Mouse (Mus musculus): Measurements from ENCODE around the gene Ccdc27. TPM values are rescaled to one million over a fixed set of nuclear protein-coding genes. Genes with fewer than 3 reads are reported as not detected.

The Ccdc27 gene
- total RNA-seq, 2 experiments from 2014 or later = 0.20 TPM; not detected in 1

GRCm38 (mm10) chr4:154025641-154026440 lies 16.6 kb downstream of the Ccdc27 start, which contains the start of gene Smim1:
Smim1 (minus strand) TSS chr4:154026230.
- DNase-seq (ENCODE audit: low spot score in 2 of 2) = peak; percentile 43 to 60

DNA sequence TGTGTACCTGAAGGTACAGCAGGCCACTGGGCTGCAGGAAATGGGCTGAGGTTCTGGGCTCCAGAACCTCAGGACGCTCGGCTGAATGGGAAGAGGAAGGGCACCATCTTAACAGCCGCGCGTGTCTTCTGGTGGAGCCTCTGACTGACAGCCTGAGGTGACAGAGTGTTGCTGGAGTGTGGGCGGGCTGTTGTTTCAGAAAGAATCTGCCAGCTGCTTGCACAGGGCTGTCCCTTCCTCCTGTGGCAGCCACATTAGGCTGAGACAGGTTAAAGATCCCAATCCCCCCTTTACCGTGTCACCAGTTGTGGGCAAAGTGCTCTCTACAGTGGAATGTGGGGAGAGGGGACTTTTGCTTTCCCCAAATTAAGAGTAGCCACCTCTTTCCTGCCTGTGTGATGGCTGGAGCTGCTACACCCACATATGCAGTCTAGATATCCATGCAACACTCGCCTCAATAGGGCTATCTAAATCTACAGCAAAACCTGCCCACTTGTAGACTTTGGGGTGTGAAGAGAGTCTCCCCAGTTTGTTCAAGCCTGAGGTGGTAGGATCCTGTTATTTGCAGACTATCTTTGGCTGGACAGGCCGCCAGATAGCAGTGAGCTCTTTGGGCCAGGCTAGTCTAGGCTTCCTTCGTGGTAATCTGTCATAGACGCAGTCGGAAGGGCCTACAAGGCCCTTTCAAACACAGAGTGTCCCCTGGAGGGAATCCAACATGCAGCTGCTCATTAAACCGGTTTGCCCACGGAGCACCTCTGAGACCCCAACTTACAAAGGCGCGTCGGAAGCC lies 17.6 kb downstream of the Ccdc27 start:
- DNase-seq (ENCODE audit: low spot score in 2 of 2) = no peak

DNA sequence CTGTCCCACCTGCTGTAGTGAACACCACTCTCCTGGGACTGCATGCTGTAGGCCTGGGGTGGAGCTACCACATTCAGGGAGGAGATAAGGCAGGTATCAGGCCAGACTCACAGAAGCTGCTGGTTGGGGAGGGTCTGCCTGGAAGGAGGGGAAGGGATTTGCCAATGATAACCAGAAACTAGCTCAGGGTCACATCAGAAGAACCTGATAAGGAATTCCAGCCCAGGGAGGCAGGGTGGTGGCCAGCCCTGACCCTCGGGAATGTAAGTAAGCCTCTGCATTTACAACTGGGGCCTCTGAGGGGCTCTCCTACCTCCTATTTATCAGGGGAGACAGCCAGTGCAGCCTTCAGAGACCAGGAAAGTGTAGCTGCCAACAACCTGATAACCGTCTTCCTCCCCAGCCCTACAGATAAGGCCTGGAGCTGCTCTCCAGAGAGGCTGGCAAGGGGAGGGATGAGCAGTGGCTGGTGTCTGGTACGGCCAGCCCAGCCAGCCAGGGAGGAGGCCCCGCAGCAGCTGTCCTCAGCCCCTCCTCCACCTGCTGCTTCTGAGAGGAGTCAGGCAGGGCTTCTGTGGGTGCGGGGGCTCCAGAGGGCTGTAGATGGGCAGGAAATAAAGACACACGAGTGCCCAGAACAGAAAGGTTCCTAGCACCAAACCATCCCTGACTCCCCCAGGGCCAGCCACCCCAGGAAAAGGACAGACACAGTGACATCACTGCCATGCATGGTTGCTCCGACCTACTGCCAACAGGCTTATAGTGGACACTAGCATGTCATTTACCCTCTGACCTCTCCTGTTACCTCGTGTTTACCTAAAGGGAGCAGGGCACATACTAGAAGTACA lies 18.5 kb downstream of the Ccdc27 start:
- no peak for DNase-seq (ENCODE audit: low spot score in 2 of 2)

DNA sequence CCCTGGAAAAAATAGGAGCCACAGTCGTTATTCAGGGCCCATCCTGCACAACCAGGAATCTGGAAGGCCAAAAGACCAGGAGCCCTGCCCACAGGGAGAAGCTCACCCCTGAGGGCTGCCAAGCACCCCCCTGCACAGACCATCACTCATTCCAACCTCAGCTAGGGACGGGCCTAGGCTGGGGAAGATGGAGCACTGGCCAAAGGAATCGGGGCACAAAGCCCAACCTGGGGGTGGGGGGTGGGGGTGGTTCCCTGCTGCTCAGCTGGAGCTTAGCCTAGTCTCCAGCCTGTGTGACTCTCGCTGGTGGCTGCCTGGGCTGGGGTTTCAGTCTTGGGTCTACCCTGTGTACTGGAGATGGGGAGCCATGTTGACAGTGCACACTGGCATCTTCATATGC lies 19.6 kb downstream of the Ccdc27 start:
- no peak for DNase-seq (ENCODE audit: low spot score in 2 of 2)

DNA sequence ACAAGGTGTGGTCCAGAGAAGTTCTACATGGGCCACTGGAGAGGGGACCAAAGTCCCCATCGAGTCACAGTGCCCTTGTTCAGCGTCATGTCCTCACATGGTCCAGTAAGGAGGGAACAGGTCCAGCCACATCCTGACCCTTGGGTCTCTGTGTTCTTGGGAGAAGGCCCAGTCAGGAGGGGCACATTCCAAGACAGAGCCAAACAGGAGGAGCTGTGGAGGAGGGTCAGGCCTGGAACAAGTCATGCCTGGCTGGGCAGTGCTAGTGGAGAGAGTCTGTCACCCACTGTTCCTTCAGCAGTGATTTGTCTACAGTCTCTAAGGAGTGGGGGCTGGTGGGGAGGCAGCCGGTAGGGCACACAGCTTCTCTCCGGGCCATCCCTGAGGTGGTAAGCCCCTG lies 20.1 kb downstream of the Ccdc27 start:
- no peak for DNase-seq (ENCODE audit: low spot score in 2 of 2)

- DNase-seq (ENCODE audit: low spot score in 2 of 2) = no peak
These were observed 21.0 kb downstream of the Ccdc27 start for GRCm38 (mm10) chr4:154021432-154021831.

DNA sequence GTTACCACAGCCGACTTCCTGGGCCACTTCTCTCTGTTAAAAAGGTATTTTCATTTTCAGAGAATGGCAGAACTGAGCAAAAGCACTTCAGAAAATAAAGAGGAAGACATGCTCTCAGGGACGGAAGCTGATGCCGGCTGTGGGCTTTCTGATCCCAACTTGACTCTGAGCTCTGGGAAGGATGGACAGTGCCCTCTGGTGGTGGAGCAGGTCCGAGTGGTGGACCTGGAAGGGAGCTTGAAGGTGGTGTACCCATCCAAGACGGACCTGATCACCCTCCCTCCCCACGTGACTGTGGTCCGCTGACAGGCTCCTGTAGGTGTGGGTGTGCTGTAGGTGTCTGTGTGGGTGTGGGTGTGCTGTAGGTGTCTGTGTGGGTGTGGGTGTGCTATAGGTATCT lies 22.9 kb downstream of the Ccdc27 start:
- no peak for DNase-seq (ENCODE audit: low spot score in 2 of 2)

DNA sequence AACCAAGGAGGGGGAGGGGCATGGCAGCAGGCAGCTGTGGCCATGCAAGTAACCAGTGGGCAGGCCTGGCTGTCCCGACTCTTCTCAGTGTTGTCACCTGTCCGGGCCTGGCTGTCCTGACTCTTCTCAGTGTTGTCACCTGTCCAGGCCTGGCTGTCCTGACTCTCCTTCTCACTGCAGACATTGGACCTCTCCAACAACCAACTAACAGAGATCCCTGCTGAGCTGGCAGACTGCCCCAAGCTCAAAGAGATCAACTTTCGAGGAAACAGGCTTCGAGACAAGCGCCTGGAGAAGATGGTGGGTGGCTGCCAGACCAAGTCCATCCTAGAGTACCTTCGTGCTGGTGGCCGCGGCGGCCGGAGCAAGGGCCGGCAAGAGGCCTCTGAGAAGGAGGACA lies 27.0 kb downstream of the Ccdc27 start:
- no peak for DNase-seq (ENCODE audit: low spot score in 2 of 2)

DNA sequence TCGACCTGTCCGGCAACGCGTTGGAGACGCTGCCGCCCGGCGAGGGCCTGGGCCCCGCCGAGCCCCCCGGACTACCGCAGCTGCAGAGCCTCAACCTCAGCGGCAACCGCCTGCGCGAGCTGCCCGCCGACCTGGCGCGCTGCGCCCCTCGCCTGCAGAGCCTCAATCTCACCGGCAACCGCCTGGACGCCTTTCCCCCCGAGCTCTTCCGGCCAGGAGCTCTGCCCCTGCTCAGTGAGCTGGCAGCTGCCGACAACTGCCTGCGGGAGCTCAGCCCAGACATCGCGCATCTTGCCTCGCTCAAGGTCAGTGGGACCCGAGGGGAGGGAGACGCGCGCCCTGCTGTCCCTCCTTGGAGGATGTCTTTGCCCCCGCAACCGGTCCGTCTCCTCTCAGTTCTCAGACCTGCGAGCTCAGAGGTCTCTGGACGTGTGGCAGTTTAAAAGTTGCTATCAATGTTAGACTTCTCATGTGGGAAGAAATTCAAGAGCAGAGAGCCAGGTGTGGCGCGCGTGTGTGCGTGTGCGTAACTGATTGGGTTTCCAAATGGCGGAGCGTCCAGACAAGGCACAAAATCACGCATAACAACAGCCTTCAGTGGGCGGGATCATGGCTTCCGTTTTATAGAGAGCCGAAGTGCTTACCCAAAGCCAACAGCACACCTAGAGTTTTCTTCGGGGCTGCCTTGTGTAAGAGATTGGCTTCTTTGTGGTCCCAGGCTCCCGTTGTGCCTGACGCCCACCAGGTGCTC lies 30.2 kb downstream of the Ccdc27 start:
- no peak for DNase-seq (ENCODE audit: low spot score in 2 of 2)

DNA sequence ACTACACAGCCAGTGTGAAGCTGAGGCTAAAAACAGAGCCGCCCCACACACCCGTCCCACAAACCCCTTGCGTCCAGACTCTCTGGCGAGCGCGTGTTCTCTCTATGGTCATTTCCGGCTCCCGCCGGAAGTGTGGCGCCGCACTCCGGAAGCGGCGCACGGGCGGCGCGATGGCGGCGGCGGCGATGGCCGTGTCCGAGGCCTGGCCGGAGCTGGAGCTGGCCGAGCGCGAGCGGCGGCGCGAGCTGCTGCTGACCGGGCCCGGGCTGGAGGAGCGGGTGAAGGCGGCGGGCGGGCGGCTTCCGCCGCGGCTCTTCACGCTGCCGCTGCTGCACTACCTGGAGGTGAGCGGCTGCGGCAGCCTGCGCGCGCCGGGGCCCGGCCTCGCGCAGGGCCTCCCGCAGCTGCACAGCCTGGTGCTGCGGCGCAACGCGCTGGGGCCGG lies 30.8 kb downstream of the Ccdc27 start, which contains the start of gene Lrrc47:
Lrrc47 (plus strand) TSS at position 86 of the 444 bp plus-strand sequence.
- peak; percentile 48 to 69 for DNase-seq (ENCODE audit: low spot score in 2 of 2)

DNA sequence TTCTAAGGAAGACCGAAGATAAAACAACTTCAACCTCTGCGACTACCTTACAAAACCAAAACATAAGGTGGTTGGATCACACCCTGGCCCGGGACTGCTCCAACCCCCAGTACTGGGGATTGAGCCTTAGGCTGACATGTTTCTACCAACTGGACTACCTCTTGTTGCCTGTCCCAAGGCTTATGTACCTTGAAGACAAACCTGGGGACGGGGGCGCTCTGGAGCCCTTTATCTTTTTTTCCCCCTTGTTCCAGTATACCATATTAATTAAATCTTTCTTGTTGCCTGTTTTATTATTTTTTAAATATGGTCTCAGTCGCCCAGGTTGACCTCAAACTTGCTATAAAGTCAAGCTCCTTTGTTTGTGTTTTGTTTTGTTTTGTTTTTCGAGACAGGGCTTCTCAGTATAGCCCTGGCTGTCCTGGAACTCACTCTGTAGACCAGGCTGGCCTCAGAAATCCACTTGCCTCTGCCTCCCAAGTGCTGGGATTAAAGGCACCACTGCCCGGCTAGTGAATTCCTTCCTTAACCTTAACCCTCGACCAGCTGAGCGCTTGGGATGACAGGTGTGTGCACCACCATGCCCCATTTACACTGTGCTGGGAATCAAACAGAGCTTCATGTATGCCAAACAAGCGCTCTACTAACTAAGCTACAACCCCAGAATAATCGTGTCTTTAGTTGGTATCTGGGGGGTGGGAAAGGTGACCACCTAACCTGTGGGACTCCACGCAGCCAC lies 31.4 kb downstream of the Ccdc27 start:
- no peak for DNase-seq (ENCODE audit: low spot score in 2 of 2)

- DNase-seq (ENCODE audit: low spot score in 2 of 2) = no peak
These were observed 34.7 kb downstream of the Ccdc27 start for GRCm38 (mm10) chr4:154007759-154008158.

DNA sequence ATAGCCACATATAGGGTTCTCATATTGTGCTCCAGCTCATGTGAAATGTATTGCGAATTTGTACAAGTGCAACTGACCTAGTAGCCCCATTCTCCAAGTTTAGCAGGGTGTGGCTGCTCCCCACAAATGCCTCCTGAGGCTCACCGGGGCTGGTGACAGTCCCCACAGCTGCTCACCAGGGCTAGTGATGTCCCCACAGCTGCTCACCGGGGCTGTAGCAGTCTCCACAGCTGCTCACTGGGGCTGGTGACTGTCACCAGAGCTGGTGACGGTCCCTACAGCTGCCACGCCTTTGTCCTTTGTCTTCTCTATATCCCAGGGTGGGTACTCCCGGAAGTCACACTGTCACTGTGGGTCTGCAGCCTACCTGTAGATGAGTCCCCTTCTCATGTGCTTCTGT lies 36.2 kb downstream of the Ccdc27 start:
- no peak for DNase-seq (ENCODE audit: low spot score in 2 of 2)

DNA sequence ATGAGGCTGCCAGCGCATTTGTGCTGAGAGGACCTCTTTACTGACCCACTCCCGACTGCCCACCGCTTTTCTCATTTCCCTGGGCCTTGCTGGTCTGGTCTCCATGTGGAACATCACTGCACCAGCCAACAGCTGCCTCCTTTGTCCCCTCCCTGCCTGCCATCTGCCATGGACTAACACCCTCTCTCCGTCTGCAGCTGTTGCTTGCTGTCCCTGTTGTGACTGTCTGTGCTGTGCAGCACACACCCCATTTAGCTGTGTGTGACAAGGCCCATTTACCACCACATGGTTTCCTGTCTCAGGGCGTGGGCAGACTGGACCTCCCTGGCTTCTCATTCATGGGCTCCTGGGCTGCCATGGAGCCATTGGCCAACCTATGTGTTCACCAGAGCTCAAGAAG lies 37.0 kb downstream of the Ccdc27 start:
- no peak for DNase-seq (ENCODE audit: low spot score in 2 of 2)

DNA sequence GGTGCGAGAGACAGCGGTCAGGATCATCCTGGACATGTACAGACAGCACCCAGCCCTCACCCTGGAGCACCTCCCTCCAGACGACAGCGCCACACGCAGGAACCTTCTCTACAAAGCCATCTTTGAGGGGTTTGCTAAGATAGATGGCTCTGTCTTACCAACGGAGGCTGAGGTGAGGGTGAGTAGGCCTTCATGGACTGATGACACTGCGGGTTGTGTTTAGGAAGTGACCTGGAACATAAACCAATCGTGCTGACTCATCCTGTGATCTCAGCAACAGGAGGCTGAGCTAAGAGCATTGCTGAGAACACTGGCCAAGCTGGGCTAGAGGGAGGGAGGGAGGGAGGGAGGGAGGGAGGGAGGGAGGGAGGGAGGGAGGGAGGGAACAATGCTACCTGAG lies 49.0 kb downstream of the Ccdc27 start:
- no peak for DNase-seq (ENCODE audit: low spot score in 2 of 2)

DNA sequence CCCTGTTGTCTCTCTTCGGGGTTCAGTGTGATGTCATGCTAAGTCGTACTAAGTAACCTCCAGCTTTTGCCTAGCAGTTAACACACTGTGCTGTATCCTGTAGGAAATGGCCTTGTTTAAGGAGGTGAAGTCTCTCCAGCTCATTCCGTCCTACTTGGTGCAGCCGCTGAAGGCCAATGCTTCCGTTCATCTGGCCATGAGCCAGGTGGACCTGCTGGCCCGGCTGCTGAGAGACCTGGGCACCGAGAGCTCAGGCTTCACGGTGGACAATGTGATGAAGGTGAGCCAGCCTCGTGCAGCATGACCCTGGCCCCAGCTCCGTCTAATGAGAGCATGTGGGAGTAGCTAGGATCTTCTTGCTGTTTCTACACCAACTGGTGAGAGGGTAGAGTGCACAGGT lies 49.8 kb downstream of the Ccdc27 start:
- no peak for DNase-seq (ENCODE audit: low spot score in 2 of 2)

- no peak for DNase-seq (ENCODE audit: low spot score in 2 of 2)
These were observed 62.0 kb downstream of the Ccdc27 start for GRCm38 (mm10) chr4:153980470-153980869.

GRCm38 (mm10) chr4:153979243-153979642 lies 63.2 kb downstream of the Ccdc27 start:
- DNase-seq (ENCODE audit: low spot score in 2 of 2) = no peak
